Mouse (Mus musculus) spleen, adult 12 weeks (tissue): Measurements from ENCODE around the gene Ccdc73.
"Not testable (repeated sequence)": the region's sequence is repeated elsewhere in the genome, so short reads cannot be mapped to it uniquely, and the experiment has no call there.

Experiments
- DNase-seq: peaks from one replicate; pipeline ENCODE4 v3.0.0; 2022; ENCODE audit warnings: low spot score

The Ccdc73 gene

DNA sequence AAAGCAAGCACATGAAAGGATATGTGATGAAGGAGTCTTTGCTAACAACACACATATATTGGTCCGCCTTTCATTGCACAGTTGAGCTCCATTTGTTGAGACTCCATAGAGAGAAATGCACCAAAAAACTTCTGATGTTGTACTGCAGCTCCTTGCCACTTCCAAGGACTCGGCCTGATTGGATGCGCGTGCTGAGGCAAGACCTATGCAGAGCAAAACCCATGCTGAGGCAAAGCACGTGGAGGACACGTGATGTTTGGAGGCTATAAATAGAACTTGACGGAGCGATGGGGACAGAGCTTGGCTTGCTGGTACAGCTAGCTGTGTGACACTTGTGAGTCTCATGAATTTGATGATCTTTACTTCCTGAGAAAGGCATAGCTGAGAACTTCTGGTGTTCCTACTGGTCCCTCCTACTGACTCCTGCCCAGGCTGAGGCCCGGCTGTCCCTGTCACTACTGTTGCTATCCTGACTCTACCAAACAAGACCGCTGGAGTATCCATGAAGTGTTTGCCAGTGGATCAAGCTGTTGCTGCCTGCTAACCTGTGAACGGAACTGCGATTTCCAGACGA, at the start of gene Ccdc73:
Gene Ccdc73 (plus strand): TSS at position 524 of the 574 bp plus-strand sequence.
- DNase-seq = no peak

DNA sequence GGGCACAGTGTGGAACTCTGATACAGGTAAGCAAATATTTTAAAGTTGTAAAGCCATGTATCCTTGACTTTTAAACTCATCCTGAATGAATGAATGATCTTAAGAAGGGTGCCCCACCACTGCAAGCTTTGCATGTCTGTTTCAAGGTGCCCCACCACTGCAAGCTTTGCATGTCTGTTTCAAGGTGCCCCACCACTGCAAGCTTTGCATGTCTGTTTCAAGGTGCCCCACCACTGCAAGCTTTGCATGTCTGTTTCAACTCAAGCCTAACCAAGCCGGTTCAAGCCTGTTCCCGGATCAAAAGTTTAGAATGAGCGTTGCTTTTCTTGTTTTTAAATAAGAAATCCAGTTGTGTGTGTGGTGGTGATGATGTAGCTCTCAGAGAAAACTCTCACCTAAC, 48.8 kb upstream of the Ccdc73 start:
- DNase-seq = not testable (repeated sequence)

DNA sequence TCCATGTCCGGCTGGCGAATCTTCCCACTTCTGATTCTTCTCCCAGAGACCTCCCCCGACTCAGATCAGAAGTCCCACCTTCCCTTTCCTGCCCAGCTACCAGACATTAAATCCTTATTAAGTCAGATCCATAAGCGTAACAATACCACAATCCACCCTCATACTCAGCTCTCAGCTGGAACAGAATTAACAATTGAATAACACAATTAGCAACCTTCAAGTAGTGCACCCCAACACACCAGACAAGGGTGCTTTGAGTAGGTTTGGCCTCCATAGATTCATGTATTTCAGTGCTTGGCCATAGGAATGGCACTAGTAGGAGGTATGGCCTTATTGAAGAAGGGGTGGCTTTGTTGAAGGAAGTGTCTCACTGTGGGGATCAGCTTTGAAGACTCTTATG, 41.4 kb upstream of the Ccdc73 start:
- no peak for DNase-seq

DNA sequence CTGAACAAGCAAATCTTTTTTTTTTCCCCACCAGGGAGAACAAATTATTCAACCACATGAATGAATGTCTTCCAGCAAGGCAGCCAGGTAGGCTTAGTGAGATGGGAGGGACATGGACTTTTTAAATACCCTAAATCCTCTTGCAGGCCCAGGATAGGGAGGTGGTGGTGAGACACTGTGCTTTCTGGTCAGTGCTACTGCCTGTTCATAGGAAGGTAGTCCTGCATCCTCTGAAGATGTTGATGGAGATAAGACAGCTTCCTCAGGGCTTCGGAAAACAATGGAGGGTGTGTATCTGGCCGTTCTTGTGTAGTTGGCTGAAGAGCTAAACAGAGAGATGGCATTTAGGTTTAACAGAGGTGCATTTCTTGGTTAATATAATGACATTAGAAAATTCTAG, 35.1 kb upstream of the Ccdc73 start:
- no peak for DNase-seq

DNA sequence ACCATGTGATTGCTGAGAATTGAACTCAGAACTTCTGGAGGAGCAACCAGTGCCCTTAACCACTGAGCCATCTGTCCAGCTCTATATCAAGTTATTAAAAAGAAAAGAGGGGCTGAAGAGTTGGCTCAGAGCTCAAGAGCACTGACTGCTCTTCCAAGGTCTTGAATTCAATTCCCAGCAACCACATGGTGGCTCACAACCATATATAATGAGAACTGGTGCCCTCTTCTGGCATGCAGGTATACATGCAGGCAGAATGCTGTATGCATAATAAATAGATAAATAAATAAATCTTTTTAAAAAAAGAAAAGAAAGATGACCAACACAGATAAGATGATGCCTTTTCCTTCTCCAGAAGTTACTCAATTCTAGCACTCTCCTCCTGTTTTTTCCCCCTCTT, 26.6 kb upstream of the Ccdc73 start:
- DNase-seq = no peak

- DNase-seq = no peak
Observed at GRCm38 (mm10) chr2:104841736-104842135, 25.9 kb upstream of the Ccdc73 start.

DNA sequence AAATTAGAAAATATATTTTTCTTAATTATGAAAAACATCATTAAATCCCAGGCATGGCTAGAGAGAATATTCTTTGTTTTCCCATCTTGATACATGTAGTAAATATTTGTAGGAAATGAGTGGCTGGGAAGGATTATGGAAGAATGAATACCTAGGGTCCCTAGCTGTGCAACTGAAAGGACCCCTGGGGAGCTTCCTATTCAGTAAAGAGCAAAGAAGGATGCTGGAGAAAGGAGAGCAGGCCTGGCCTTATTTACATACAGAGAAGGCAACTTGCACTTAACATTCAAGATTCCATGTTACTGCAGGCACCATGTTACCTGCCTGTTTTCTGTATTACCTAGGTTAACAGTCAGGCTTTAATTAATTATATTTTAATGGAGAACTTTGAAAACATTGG, 25.0 kb upstream of the Ccdc73 start:
- DNase-seq = no peak

DNA sequence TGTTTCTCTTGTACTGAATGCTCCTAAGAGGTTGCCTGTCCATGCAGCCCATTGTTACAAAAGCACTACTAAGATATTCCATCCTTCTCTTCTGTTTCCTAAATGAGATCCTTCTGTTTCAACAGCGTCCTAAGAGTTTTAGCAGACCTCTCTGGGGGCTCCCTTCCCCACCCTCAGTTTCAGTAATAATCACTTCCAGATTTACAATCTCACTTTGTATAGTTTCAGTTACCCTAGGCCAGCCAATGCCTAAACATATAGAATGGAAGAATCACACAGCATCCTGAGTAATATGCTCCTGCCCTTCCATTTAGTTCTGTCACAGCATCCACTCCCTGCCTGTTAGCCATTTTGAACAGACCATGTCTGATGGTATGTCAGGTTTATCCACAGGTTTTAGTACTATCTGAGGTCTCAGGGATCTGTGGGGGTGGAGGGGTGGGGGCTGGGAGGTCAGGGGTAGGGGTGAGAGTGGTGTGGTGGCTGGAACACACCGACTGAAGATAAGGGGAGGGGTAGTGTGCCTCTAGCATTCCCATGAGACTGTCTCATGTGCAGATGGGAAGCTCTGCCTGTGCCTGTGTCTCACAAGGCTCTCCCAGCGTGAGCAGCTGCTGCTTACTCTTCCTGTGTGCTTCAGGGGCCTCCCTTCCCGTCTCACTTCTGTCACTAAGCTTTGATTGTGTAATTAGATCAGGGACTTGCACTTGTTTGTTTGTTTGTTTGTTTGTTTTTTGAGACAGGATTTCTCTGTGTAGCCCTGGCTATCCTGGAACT, 20.8 kb upstream of the Ccdc73 start:
- no peak for DNase-seq

DNA sequence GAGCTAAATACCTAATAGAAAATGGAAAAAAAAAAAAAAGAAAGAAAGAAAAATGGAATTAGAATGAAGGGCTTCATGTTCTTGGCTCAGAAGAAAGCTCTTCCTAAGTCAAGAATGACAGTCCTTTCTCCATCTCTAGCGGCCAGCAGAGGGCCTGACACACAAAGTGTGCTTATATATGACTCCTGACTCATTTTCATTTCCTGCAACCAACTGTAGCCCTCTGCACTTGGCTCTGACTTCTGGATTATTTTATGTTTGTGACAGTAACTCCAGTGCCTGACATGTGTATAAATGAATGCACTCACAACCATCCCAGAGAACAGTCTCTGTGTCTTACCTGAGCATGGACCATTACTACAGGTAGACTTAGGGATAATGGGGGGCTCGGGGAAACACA, 20.0 kb upstream of the Ccdc73 start:
- no peak for DNase-seq

- no peak for DNase-seq
Observed at GRCm38 (mm10) chr2:104848235-104849161, 19.1 kb upstream of the Ccdc73 start.

DNA sequence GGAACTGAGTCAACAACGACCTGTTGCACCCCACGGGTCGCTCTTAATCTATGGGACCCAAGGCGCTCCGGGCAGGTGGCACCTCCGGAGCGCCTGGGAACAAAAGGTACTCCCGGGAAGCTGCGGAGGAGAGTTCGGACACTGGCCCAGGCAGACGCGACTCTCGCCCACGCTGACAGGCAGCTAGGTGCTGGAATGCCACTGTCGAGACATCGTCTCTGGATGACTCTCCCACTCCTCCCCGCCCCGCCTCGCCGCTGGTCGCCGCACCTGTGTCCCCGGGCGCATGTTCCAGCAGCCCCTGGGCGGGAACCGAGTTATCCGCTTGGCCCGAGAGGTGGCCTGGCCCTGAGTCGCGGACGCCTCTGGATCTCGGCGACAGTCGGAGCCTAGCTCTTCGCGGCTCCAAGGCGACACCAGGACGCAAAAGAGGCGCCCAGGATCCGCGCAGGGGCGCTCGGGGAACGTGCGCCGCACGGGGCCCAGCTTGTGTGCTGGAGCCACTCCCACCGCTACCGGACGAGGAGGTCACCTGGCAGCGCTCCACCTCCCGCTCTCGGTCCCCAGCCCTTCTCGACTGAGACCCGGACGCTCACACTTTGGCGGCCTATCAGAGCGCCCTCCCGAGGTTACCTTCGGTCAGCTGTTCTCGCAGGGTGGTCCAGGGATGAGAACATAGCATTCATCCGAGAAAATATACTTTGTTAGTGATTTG, 18.2 kb upstream of the Ccdc73 start, which contains the start of gene Prrg4:
Gene Prrg4 (minus strand): TSS at position 601 of the 715 bp plus-strand sequence.
- DNase-seq = peak; percentile 8

- DNase-seq = no peak
Observed at GRCm38 (mm10) chr2:104849991-104850359, 17.6 kb upstream of the Ccdc73 start.

- no peak for DNase-seq
Observed at GRCm38 (mm10) chr2:104851686-104852085, 15.9 kb upstream of the Ccdc73 start.

GRCm38 (mm10) chr2:104852546-104852945, 15.1 kb upstream of the Ccdc73 start:
- DNase-seq = no peak

DNA sequence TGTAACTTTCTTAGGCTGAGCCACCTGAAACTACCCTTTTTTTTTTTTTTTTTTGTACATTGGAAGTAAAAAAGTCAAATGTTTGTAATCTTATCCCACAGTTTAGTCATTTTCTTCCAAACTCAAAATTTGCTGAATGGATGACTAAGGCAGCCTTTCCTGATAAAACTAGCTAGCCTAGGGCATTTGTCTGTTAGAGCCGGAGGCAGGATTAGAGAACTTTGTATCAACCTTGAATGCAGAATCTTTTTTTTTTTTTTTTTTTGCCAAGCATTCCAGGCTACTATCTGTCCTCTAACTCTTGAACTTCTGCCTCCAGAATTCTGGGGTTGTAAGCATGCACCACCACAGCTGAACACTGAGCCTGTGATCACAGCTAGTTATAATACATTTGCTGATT, 12.8 kb upstream of the Ccdc73 start:
- no peak for DNase-seq

GRCm38 (mm10) chr2:104855732-104856131, 11.9 kb upstream of the Ccdc73 start:
- no peak for DNase-seq

GRCm38 (mm10) chr2:104856218-104856617, 11.4 kb upstream of the Ccdc73 start:
- DNase-seq = no peak

DNA sequence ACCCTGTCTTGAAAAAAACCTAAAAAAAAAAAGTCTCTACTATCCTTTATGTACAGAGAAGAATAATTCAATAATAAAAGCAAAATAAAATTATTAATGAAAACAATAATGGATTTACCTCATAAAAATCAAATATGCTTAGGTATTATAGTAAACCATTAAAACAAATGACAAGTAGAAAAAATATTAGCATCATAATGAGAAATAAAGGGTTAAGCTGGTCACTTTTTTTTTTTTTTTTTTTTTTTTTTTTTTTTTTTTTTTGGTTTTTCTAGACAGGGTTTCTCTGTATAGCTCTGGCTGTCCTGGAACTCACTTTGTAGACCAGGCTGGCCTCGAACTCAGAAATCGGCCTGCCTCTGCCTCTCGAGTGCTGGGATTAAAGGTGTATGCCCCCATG, 9.5 kb upstream of the Ccdc73 start:
- not testable (repeated sequence) for DNase-seq

- no peak for DNase-seq
Observed at GRCm38 (mm10) chr2:104859060-104859459, 8.5 kb upstream of the Ccdc73 start.

DNA sequence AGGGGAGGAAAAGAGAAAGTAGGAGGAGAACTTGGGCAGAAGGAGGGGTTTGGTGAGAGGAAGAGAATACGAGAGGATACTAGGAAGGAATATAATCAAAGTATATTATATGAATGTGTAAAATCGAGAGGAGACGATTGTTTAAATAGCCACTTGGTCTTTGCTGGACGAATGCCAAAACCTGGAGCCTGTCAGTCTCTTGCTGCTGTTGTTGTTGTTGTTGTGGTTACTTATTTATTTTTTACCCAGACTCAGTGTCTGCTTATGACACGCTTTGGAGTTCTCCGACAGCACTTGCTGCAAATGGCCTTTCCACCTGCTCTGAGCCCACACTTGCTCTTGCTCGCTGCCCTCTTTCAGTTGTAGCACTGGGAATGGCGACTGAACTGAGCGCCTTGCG, 7.2 kb upstream of the Ccdc73 start:
- no peak for DNase-seq

DNA sequence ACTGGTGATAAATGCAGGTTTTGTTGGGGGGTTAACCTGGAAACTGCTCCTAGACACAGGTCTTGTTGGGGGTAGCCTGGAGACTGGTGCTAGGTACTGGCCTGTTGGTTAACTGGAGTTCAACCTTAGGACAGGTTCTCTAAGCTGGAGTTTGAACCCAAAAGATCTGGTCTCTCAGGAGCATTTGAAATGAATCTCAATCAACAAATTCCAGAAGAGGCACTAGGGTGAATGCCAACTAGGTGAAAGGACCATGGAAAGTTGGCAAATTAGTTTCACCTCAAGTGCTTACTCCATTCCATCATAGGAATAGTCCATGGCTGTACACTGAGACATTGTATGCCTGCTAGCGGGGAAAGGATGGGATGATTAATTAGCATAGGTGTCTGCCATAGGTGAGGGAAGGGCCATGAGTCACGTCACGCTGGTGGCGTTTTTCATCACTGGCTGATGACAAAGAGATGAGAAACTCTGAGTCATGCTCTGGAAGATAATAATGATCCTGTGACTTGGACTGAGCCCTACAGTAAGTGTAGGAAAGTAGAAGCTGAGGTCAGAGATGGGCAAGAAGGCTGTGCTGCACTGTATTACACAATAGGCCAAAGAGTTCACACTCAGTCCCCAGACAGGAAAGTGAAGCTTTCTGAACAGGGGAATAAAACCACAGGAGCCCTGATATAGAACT, 3.3 kb upstream of the Ccdc73 start:
- DNase-seq = no peak

DNA sequence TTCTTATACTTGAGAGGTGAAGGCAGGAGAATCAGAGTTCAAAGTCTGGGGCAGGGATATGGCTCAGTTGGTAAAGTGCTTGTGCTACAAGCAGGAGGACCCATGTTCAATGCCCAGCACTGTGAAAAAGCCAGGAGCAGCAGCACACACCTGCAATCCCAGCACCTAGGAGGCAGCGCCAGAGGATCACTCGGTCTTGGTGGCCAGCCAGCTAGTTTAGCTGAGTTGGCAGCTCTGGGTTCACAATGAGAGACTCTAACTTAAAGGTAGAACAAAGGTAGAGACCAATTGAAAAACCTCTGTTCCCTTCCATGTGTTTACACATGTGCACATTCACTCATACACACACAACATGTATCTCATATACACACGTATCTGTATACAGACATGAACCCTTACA, 1.5 kb downstream of the Ccdc73 start:
- DNase-seq = no peak
